Mouse (Mus musculus): ENCODE results near the gene Pdp2. TPM values are rescaled to one million over a fixed set of nuclear protein-coding genes. Genes with fewer than 3 reads are reported as not detected.

The Pdp2 gene
- polyA plus RNA-seq, 1 experiment from 2014 or later: 12.2 TPM

DNA sequence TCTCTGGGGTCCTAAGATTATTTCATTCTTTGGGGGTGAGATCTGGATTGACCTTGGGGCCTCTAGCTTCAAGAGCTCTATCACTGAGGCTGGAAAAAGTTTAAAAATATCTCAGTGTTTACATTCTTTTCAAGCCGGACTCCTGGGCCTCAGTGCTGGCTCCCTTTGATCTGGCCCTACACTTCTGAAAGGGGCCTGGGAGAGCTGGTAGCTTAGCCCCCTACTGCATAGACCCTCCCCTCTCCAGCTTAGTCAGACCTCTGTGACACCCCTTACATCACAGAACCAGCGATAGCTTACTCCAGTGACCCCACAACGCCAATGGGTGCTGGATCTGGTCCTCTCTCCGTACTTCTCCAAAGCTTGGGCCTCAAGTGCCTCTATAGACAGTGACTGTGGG lies 20.4 kb downstream of the Pdp2 start:
- ATAC-seq: no peak
- TF ChIP-seq CTCF (IDR thresholded peaks at IDR 0.05; ENCODE audit: low read depth): no peak
- H3K9ac ChIP-seq (ENCODE audit: low read depth, low read length): no peak overlapping the region
- H3K4me3 ChIP-seq (ENCODE audit: low read depth, low read length): no peak overlapping the region
- no peaks in the 10 kb centered on the region for H3K4me1 ChIP-seq (replicated peaks; ENCODE audit: control insufficient read depth, insufficient read depth, low read length)
- H3K9me3 ChIP-seq (ENCODE audit: control insufficient read depth): no peaks in the 10 kb centered on the region
- no peaks in the 10 kb centered on the region for H3K27me3 ChIP-seq (replicated peaks; ENCODE audit: control insufficient read depth, insufficient read depth, low read length)
- no peak overlapping the region for H3K4me2 ChIP-seq (replicated peaks; ENCODE audit: low read depth)
- WGBS: 52% methylated on average over 4 of the region's 4 CpGs
- H3K36me3 ChIP-seq (ENCODE audit: control insufficient read depth, insufficient read depth): no peaks in the 10 kb centered on the region
- H3K27ac ChIP-seq (ENCODE audit: low read depth, low read length): no peak overlapping the region

DNA sequence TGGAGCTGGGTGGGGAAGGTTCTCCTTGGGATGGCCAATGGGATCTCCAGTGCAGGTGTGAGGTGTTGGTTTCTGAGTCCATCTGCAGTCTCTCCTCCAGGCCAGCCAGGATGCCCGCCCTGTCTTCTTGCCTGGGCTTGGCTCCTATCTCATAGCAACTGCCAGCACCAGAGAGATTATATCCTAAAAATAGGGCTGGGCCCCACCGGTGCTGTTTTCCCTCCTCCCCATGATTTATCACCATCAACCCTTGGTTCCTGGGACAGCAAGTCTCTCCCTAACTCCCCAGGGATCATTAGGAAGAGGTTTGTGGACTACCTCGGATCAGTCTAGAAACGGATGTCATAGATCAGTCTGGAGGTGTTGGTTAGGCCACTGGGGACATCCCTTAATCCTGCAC lies 21.9 kb downstream of the Pdp2 start:
- Histone ChIP-seq H3K4me2 (replicated peaks; ENCODE audit: low read depth) (no peak overlapping the region), H3K27me3 (replicated peaks; ENCODE audit: control insufficient read depth, insufficient read depth, low read length) (no peaks in the 10 kb centered on the region), H3K36me3 (ENCODE audit: control insufficient read depth, insufficient read depth) (no peaks in the 10 kb centered on the region), H3K4me3 (ENCODE audit: low read depth, low read length) (no peak overlapping the region), H3K27ac (ENCODE audit: low read depth, low read length) (no peak overlapping the region), H3K9me3 (ENCODE audit: control insufficient read depth) (no peaks in the 10 kb centered on the region), H3K9ac (ENCODE audit: low read depth, low read length) (no peak overlapping the region), H3K4me1 (replicated peaks; ENCODE audit: control insufficient read depth, insufficient read depth, low read length) (no peaks in the 10 kb centered on the region)
- no peak for ATAC-seq
- 73% methylated on average over 4 of the region's 4 CpGs for WGBS
- no peak for TF ChIP-seq CTCF (IDR thresholded peaks at IDR 0.05; ENCODE audit: low read depth)

DNA sequence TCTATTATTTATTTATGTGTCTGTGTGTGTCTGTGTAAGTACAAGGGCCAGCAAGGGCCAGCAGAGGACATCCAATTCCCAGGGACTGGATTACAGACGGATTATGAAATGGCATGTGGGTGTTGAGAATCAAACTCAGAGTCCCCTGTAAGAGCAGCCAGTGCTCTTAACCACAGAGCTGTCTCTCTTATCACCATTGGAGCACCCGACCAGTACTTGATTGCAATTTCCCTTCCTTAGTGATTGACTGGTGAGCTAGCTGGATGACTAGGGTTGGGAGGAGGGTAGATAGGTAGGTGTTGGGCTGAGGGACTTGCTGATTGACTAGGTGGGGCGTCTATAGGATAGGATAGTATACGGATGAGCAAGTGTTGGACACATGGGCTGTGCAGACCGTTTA lies 29.5 kb downstream of the Pdp2 start:
- H3K36me3 ChIP-seq (ENCODE audit: control insufficient read depth, insufficient read depth): no peaks in the 10 kb centered on the region
- no peak overlapping the region for H3K27ac ChIP-seq (ENCODE audit: low read depth, low read length)
- H3K27me3 ChIP-seq (replicated peaks; ENCODE audit: control insufficient read depth, insufficient read depth, low read length): no peaks in the 10 kb centered on the region
- no peak overlapping the region for H3K9ac ChIP-seq (ENCODE audit: low read depth, low read length)
- no peaks in the 10 kb centered on the region for H3K9me3 ChIP-seq (ENCODE audit: control insufficient read depth)
- WGBS: 68% methylated on average over 5 of the region's 5 CpGs
- no peak overlapping the region for H3K4me2 ChIP-seq (replicated peaks; ENCODE audit: low read depth)
- ATAC-seq: no peak
- no peak overlapping the region for H3K4me3 ChIP-seq (ENCODE audit: low read depth, low read length)
- TF ChIP-seq CTCF (IDR thresholded peaks at IDR 0.05; ENCODE audit: low read depth): no peak
- H3K4me1 ChIP-seq (replicated peaks; ENCODE audit: control insufficient read depth, insufficient read depth, low read length): no peaks in the 10 kb centered on the region

DNA sequence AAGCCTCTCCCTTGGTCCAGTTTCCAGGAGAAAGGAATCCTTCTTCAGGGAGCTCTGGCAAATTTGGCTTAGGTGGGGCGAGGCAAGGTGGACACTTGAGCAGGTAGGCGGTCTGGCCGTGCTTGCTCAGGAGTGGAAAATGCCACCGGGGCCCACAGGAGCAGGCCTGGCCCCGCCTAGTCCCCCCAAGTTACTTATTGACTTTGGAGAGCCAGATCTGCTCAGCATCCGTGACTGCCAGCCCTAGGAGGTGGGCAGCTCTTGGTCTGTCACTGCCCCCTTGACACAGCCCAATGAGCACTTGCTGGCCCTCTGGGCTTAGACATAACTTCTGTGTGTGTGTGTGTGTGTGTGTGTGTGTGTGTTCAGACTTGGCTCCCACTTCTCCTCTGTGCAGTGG lies 32.9 kb downstream of the Pdp2 start, which contains the start of gene Cdh16:
TSS of gene Cdh16 (minus strand) at position 236 of the 400 bp plus-strand sequence.
- H3K4me3 ChIP-seq (ENCODE audit: low read depth, low read length): no peak within 1 kb of the TSS

DNA sequence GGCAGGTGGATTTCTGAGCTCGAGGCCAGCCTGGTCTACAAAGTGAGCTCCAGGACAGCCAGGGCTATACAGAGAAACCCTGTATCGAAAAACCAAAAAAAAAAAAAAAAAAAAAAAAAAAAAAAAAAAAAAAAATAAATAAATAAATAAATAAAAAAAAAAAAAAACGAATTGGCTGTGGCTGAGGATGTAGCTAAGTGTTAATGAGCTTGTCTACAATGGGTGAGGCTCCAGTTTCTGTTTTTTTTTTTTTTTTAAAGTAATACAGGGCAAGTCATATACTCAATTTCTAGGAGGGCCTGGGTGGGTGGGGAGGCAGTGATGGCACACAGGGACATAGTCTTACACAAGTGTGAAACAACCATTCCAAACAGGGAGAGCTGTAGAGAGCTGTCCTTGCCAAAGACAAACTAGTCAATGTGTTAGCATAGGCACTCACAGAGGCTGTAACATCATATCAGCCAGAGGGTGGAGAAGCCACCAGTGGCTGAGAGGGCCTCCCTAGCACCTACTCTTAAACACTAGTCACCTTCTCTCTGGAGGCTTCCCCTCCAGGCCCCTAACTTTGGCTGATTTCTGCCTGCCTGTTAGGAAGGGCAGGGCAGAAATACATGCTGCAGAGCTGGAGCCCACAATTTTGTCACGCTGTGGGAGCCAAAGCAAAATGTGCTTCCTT lies 36.0 kb downstream of the Pdp2 start:
- no peak for ATAC-seq
- H3K4me2 ChIP-seq (replicated peaks; ENCODE audit: low read depth): no peak overlapping the region
- TF ChIP-seq CTCF (IDR thresholded peaks at IDR 0.05; ENCODE audit: low read depth): no peak
- H3K9me3 ChIP-seq (ENCODE audit: control insufficient read depth): no peaks in the 10 kb centered on the region
- no peaks in the 10 kb centered on the region for H3K36me3 ChIP-seq (ENCODE audit: control insufficient read depth, insufficient read depth)
- H3K27ac ChIP-seq (ENCODE audit: low read depth, low read length): no peak overlapping the region
- WGBS: 71% methylated on average over 4 of the region's 4 CpGs
- H3K27me3 ChIP-seq (replicated peaks; ENCODE audit: control insufficient read depth, insufficient read depth, low read length): peaks cover 22% of the 10 kb centered on the region; the same call in 1 of the 2 replicates
- 0 out of 2 replicates have a peak, but pooled peaks cover 5% of the 10 kb centered on the region for H3K4me1 ChIP-seq (replicated peaks; ENCODE audit: control insufficient read depth, insufficient read depth, low read length)
- no peak overlapping the region for H3K9ac ChIP-seq (ENCODE audit: low read depth, low read length)
- no peak overlapping the region for H3K4me3 ChIP-seq (ENCODE audit: low read depth, low read length)

More for the DNA sequence above, 32.9 kb downstream of the Pdp2 start, which contains the start of gene Cdh16:
- WGBS: 55% methylated on average over 6 of the region's 6 CpGs
- Histone ChIP-seq H3K4me2 (replicated peaks; ENCODE audit: low read depth) (no peak within 1 kb of the TSS), H3K9me3 (ENCODE audit: control insufficient read depth) (no peaks in the 10 kb centered on the region), H3K9ac (ENCODE audit: low read depth, low read length) (no peak within 1 kb of the TSS), H3K27me3 (replicated peaks; ENCODE audit: control insufficient read depth, insufficient read depth, low read length) (no peaks in the 10 kb centered on the region), H3K27ac (ENCODE audit: low read depth, low read length) (no peak within 1 kb of the TSS), H3K4me1 (replicated peaks; ENCODE audit: control insufficient read depth, insufficient read depth, low read length) (no peaks in the 10 kb centered on the region), H3K36me3 (ENCODE audit: control insufficient read depth, insufficient read depth) (no peaks in the 10 kb centered on the region)
- ATAC-seq: no peak
- TF ChIP-seq CTCF (IDR thresholded peaks at IDR 0.05; ENCODE audit: low read depth): no peak

DNA sequence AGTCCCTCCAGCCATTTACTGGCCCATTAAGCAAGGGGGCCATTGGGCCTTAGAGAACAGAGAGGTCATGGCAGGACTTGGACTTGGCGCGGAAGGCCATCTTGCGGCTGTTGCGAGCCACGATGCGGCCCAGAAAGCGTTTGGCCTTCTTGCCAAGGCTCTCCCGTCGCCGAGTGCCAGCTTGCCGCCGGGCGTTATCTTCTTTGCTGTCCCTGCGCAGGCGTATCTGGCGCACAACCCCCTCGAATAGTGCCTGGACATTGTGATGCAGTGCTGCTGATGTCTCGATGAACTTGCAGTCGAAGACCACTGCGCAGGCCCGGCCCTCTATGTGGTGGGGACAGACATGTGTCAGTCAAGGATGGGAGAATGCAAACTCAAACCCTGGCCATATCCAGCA lies 37.2 kb downstream of the Pdp2 start:
- ATAC-seq: no peak
- H3K9me3 ChIP-seq (ENCODE audit: control insufficient read depth): no peaks in the 10 kb centered on the region
- 94% methylated on average over 21 of the region's 21 CpGs for WGBS
- H3K36me3 ChIP-seq (ENCODE audit: control insufficient read depth, insufficient read depth): no peaks in the 10 kb centered on the region
- H3K27ac ChIP-seq (ENCODE audit: low read depth, low read length): no peak overlapping the region
- no peak overlapping the region for H3K4me2 ChIP-seq (replicated peaks; ENCODE audit: low read depth)
- H3K27me3 ChIP-seq (replicated peaks; ENCODE audit: control insufficient read depth, insufficient read depth, low read length): peaks cover 22% of the 10 kb centered on the region; the same call in 1 of the 2 replicates
- no peak overlapping the region for H3K4me3 ChIP-seq (ENCODE audit: low read depth, low read length)
- 0 out of 2 replicates have a peak, but pooled peaks cover 5% of the 10 kb centered on the region for H3K4me1 ChIP-seq (replicated peaks; ENCODE audit: control insufficient read depth, insufficient read depth, low read length)
- TF ChIP-seq CTCF (IDR thresholded peaks at IDR 0.05; ENCODE audit: low read depth): no peak
- H3K9ac ChIP-seq (ENCODE audit: low read depth, low read length): no peak overlapping the region

Measured in intestine, postnatal 0 days (tissue).